Mouse (Mus musculus) limb, embryonic 11.5 days (tissue): Measurements from ENCODE around the gene Ovgp1. TPM values are rescaled to one million over a fixed set of nuclear protein-coding genes. Genes with fewer than 3 reads are reported as not detected.

Experiments
- ATAC-seq: fragments of 200-750 bp; cut with Nextera tagmentation; 2 replicates; pipeline ENCODE4 v1.8.0; 2017; ENCODE audit warnings: low read depth; ENCODE audit not compliant: insufficient number of reproducible peaks, low FRiP score, low TSS enrichment
- DNase-seq: peaks from one replicate; pipeline ENCODE4 v3.0.0-alpha.2; 2015; ENCODE audit warnings: low spot score
- H3K27ac ChIP-seq: fragments of 300-500 bp; sonication (generic); replicated peaks from 2 replicates; pipeline ENCODE4 v1.5.1; 2014; ENCODE audit warnings: low read depth, mild to moderate bottlenecking, low read length
- H3K27me3 ChIP-seq: fragments of 300-500 bp; sonication (generic); 2 replicates; pipeline ENCODE4 v1.6.1; 2014; ENCODE audit warnings: mild to moderate bottlenecking, low read length, mixed read lengths; ENCODE audit not compliant: control insufficient read depth, insufficient read depth
- H3K36me3 ChIP-seq: fragments of 300-500 bp; sonication (generic); 2 replicates; pipeline ENCODE4 v1.6.1; 2014; ENCODE audit warnings: mild to moderate bottlenecking, low read length, moderate library complexity, mixed read lengths; ENCODE audit not compliant: control insufficient read depth, insufficient read depth
- H3K4me1 ChIP-seq: fragments of 300-500 bp; sonication (generic); 2 replicates; pipeline ENCODE4 v1.6.1; 2014; ENCODE audit warnings: low read length, mixed read lengths; ENCODE audit not compliant: control insufficient read depth, insufficient read depth
- H3K4me2 ChIP-seq: fragments of 300-500 bp; sonication (generic); 2 replicates; pipeline ENCODE4 v1.6.1; 2014; ENCODE audit warnings: low read depth, mild to moderate bottlenecking, moderate library complexity; ENCODE audit not compliant: severe bottlenecking
- H3K4me3 ChIP-seq: fragments of 300-500 bp; sonication (generic); 2 replicates; pipeline ENCODE4 v1.5.1; 2014; ENCODE audit warnings: low read depth, low read length
- H3K9ac ChIP-seq: fragments of 300-500 bp; sonication (generic); 2 replicates; pipeline ENCODE4 v1.6.1; 2014; ENCODE audit warnings: mild to moderate bottlenecking, low read length
- H3K9me3 ChIP-seq: fragments of 300-500 bp; sonication (generic); 2 replicates; pipeline ENCODE4 v1.6.1; 2016; ENCODE audit warnings: low read length; ENCODE audit not compliant: control insufficient read depth
- WGBS: fragments of 180-500 bp; shearing (Covaris S2); extraction: QIAGEN DNeasy Blood & Tissue Kit; methylation state at CpG from one replicate; pipeline ENCODE4 v1.1.7; 2014; 5-methylcytosine and 5-hydroxymethylcytosine counted together
- polyA plus RNA-seq: library from polyadenylated mRNA; unstranded; fragments of >200 nt; fragmentation: Nextera tagmentation; extraction: Ambion mirVana; gene quantifications from 2 replicates; pipeline ENCODE4 v1.2.1, GENCODE M21; 2014

The Ovgp1 gene
- polyA plus RNA-seq, result 2.5 and 2.8 TPM in 2 replicates

GRCm38 (mm10) chr3:105973411-105973810 is at the start of gene Ovgp1:
Gene Ovgp1 (plus strand): TSS chr3:105973711.
- Histone ChIP-seq H3K4me2 (no peak within 1 kb of the TSS), H3K9me3 (no peaks in the 10 kb centered on the region), H3K4me3 (no peak within 1 kb of the TSS), H3K4me1 (no peaks in the 10 kb centered on the region), H3K27me3 (no peaks in the 10 kb centered on the region), H3K36me3 (no peaks in the 10 kb centered on the region; the same call in 1 of the 2 replicates), H3K27ac (no peak within 1 kb of the TSS), H3K9ac (no peak within 1 kb of the TSS)
- 89% methylated on average over 3 of the region's 3 CpGs for WGBS
- DNase-seq (no peak), ATAC-seq (no peak)

GRCm38 (mm10) chr3:105924616-105925015 is 48.9 kb upstream of the Ovgp1 start:
- Histone ChIP-seq H3K27me3 (no peaks in the 10 kb centered on the region), H3K4me2 (no peak overlapping the region), H3K9me3 (no peaks in the 10 kb centered on the region), H3K27ac (no peak overlapping the region), H3K4me1 (no peaks in the 10 kb centered on the region), H3K4me3 (no peak overlapping the region), H3K9ac (no peak overlapping the region), H3K36me3 (no peaks in the 10 kb centered on the region)
- WGBS, result 87% methylated on average over 9 of the region's 9 CpGs
- DNase-seq (no peak), ATAC-seq (no peak)

GRCm38 (mm10) chr3:105927561-105928194 is 45.8 kb upstream of the Ovgp1 start:
- DNase-seq (no peak), ATAC-seq (no peak)
- Histone ChIP-seq H3K4me2 (no peak overlapping the region), H3K9ac (no peak overlapping the region), H3K27ac (no peak overlapping the region), H3K4me3 (no peak overlapping the region), H3K36me3 (no peaks in the 10 kb centered on the region), H3K27me3 (no peaks in the 10 kb centered on the region), H3K9me3 (no peaks in the 10 kb centered on the region), H3K4me1 (no peaks in the 10 kb centered on the region)
- 91% methylated on average over 7 of the region's 7 CpGs for WGBS

- H3K4me2 ChIP-seq, result no peak overlapping the region
- H3K36me3 ChIP-seq, result no peaks in the 10 kb centered on the region
- H3K9ac ChIP-seq, result no peak overlapping the region
- no peaks in the 10 kb centered on the region for H3K4me1 ChIP-seq
- no peak overlapping the region for H3K4me3 ChIP-seq
- ATAC-seq, result no peak
- no peak for DNase-seq
- no peaks in the 10 kb centered on the region for H3K27me3 ChIP-seq
- WGBS, result 93% methylated on average over 3 of the region's 3 CpGs
- no peak overlapping the region for H3K27ac ChIP-seq
- no peaks in the 10 kb centered on the region for H3K9me3 ChIP-seq
Measured at GRCm38 (mm10) chr3:105928195-105928569, 45.3 kb upstream of the Ovgp1 start.

- DNase-seq (no peak), ATAC-seq (no peak)
- no peak overlapping the region for H3K27ac ChIP-seq
Measured at GRCm38 (mm10) chr3:105928781-105929180, 44.7 kb upstream of the Ovgp1 start.

GRCm38 (mm10) chr3:105929821-105930220 is 43.7 kb upstream of the Ovgp1 start:
- DNase-seq (no peak), ATAC-seq (no peak)
- Histone ChIP-seq H3K27me3 (no peaks in the 10 kb centered on the region), H3K9me3 (no peaks in the 10 kb centered on the region), H3K27ac (no peak overlapping the region), H3K9ac (no peak overlapping the region), H3K4me3 (no peak overlapping the region), H3K4me1 (no peaks in the 10 kb centered on the region), H3K36me3 (no peaks in the 10 kb centered on the region), H3K4me2 (no peak overlapping the region)
- 85% methylated on average over 7 of the region's 7 CpGs for WGBS

More at GRCm38 (mm10) chr3:105928781-105929180, 44.7 kb upstream of the Ovgp1 start:
- Histone ChIP-seq H3K4me1 (no peaks in the 10 kb centered on the region), H3K4me3 (no peak overlapping the region), H3K4me2 (no peak overlapping the region), H3K9ac (no peak overlapping the region), H3K9me3 (no peaks in the 10 kb centered on the region), H3K27me3 (no peaks in the 10 kb centered on the region), H3K36me3 (no peaks in the 10 kb centered on the region)
- 89% methylated on average over 6 of the region's 6 CpGs for WGBS

GRCm38 (mm10) chr3:105931095-105931494 is 42.4 kb upstream of the Ovgp1 start:
- ATAC-seq (no peak), DNase-seq (no peak)
- Histone ChIP-seq H3K9me3 (no peaks in the 10 kb centered on the region), H3K36me3 (no peaks in the 10 kb centered on the region), H3K27ac (no peak overlapping the region), H3K9ac (no peak overlapping the region), H3K4me3 (no peak overlapping the region), H3K4me1 (no peaks in the 10 kb centered on the region), H3K4me2 (no peak overlapping the region), H3K27me3 (no peaks in the 10 kb centered on the region)
- WGBS, result 84% methylated on average over 2 of the region's 2 CpGs

GRCm38 (mm10) chr3:105932240-105933071 is 41.1 kb upstream of the Ovgp1 start, which contains the start of gene I830077J02Rik:
Gene I830077J02Rik (minus strand): TSS chr3:105932664.
- 82% methylated on average over 8 of the region's 8 CpGs for WGBS
- ATAC-seq (no peak), DNase-seq (no peak)
- no peak within 1 kb of the TSS for H3K4me2 ChIP-seq
- H3K27ac ChIP-seq, result no peak within 1 kb of the TSS
- H3K4me3 ChIP-seq, result no peak within 1 kb of the TSS
- H3K4me1 ChIP-seq, result no peaks in the 10 kb centered on the region
- H3K36me3 ChIP-seq, result no peaks in the 10 kb centered on the region
- H3K9me3 ChIP-seq, result no peaks in the 10 kb centered on the region
- H3K27me3 ChIP-seq, result no peaks in the 10 kb centered on the region
- no peak within 1 kb of the TSS for H3K9ac ChIP-seq
